Mouse (Mus musculus): ENCODE data around the gene Gpd2. TPM values are rescaled to one million over a fixed set of nuclear protein-coding genes. Genes with fewer than 3 reads are reported as not detected.
A peak's percentile ranks its signal among the peaks of the same experiment; 100 is the strongest.

Gene Gpd2
- polyA plus RNA-seq, 1 experiment: 4.8 TPM

DNA sequence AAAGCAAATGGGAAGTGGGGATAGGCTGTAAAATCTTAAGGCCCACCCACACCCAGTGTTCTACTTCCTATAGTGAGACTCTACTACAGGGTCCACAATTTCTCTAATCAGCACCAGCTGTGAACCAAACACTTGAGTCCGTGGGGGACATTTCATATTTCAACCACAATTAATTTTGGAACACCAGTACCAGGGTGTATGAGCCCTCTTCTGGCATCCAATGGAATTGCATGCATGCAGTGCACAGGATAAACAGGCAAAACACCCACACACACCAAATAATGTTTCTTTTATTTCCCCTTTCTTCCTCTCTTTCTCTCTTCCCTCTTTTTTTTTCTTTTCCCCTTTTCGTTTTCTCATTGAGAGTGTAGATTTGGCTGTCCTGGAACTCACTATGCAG is 78.6 kb downstream of the Gpd2 start:
- no peaks in the 10 kb centered on the region; the same call in 1 of the 2 replicates for H3K36me3 ChIP-seq (ENCODE audit: control insufficient read depth, insufficient read depth, low read length)
- DNase-seq (ENCODE audit: low read depth in 1 of 2, low spot score in 2 of 2): peak in 1 of 2 experiments; percentile 42
- no peak overlapping the region for H3K27ac ChIP-seq (ENCODE audit: insufficient read depth, low read length)
- TF ChIP-seq POLR2A (IDR thresholded peaks at IDR 0.05; ENCODE audit: low read depth, low read length) (no peak), CTCF (IDR thresholded peaks at IDR 0.05; ENCODE audit: extremely low read depth, insufficient read depth, insufficient read length, insufficient replicate concordance) (peak; percentile 41; the same call in 1 of the 2 replicates)
- H3K4me1 ChIP-seq (ENCODE audit: control insufficient read depth, insufficient read depth, insufficient read length): no peaks in the 10 kb centered on the region
- H3K4me3 ChIP-seq (ENCODE audit: extremely low read depth, insufficient read depth, insufficient read length): no peak overlapping the region
- WGBS: 43% methylated on average over 2 of the region's 2 CpGs
- H3K27me3 ChIP-seq (ENCODE audit: control insufficient read depth, insufficient read depth, low read length): no peaks in the 10 kb centered on the region

GRCm38 (mm10) chr2:57318336-57318735 is 80.9 kb downstream of the Gpd2 start:
- Histone ChIP-seq H3K36me3 (ENCODE audit: control insufficient read depth, insufficient read depth, low read length) (no peaks in the 10 kb centered on the region), H3K27me3 (ENCODE audit: control insufficient read depth, insufficient read depth, low read length) (no peaks in the 10 kb centered on the region), H3K4me1 (ENCODE audit: control insufficient read depth, insufficient read depth, insufficient read length) (no peaks in the 10 kb centered on the region), H3K27ac (ENCODE audit: insufficient read depth, low read length) (no peak overlapping the region), H3K4me3 (ENCODE audit: extremely low read depth, insufficient read depth, insufficient read length) (no peak overlapping the region)
- DNase-seq (ENCODE audit: low read depth in 1 of 2, low spot score in 2 of 2): no peak
- TF ChIP-seq POLR2A (IDR thresholded peaks at IDR 0.05; ENCODE audit: low read depth, low read length) (no peak), CTCF (IDR thresholded peaks at IDR 0.05; ENCODE audit: extremely low read depth, insufficient read depth, insufficient read length, insufficient replicate concordance) (no peak)
- WGBS: 91% methylated on average over 3 of the region's 3 CpGs

DNA sequence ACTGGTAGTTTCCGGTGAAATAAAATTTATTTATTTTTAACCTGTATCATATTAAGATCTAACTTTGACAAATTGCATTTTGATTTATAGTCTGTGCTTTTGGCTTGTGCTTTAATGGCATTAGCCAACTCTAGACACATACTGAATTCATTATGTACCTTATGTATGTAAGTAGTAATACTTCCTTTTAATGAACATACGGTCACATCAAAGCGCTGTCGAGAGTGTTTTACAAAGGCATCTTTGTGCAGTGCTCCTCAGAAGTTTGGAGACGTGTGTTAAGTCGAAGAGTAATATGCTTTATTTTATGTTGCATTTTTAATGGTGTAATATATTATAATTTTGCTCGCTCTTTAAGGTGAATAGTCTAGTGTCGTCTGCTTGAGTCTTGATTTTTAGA is 88.7 kb downstream of the Gpd2 start:
- TF ChIP-seq CTCF (IDR thresholded peaks at IDR 0.05; ENCODE audit: extremely low read depth, insufficient read depth, insufficient read length, insufficient replicate concordance) (no peak), POLR2A (IDR thresholded peaks at IDR 0.05; ENCODE audit: low read depth, low read length) (no peak)
- 94% methylated on average over 8 of the region's 8 CpGs for WGBS

DNA sequence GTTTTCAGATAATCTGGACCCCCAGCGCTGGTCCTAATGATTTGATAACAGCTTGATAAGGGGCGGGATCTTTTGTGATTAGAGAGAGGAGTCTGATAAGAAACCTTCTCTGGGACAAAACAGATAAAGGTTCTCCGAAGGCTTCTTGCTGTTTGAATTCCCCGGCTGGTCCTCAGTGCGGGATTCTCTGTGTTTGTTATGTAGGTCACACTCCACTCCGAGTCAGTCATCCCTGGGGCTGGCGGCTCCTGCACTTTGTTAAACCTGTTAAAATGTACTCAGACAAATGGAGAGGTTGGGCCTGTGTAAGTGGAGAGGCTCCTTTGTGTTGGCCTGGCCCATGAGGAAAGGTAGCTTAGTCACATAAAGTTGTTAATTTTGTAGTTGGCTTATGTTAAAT is 91.9 kb downstream of the Gpd2 start:
- DNase-seq (ENCODE audit: low read depth in 1 of 2, low spot score in 2 of 2): no peak

More for the DNA sequence above, 88.7 kb downstream of the Gpd2 start:
- H3K36me3 ChIP-seq (ENCODE audit: control insufficient read depth, insufficient read depth, low read length): no peaks in the 10 kb centered on the region; the same call in 1 of the 2 replicates
- H3K4me3 ChIP-seq (ENCODE audit: extremely low read depth, insufficient read depth, insufficient read length): no peak overlapping the region
- H3K27ac ChIP-seq (ENCODE audit: insufficient read depth, low read length): no peak overlapping the region
- DNase-seq (ENCODE audit: low read depth in 1 of 2, low spot score in 2 of 2): no peak
- H3K4me1 ChIP-seq (ENCODE audit: control insufficient read depth, insufficient read depth, insufficient read length): no peaks in the 10 kb centered on the region
- no peaks in the 10 kb centered on the region for H3K27me3 ChIP-seq (ENCODE audit: control insufficient read depth, insufficient read depth, low read length)

DNA sequence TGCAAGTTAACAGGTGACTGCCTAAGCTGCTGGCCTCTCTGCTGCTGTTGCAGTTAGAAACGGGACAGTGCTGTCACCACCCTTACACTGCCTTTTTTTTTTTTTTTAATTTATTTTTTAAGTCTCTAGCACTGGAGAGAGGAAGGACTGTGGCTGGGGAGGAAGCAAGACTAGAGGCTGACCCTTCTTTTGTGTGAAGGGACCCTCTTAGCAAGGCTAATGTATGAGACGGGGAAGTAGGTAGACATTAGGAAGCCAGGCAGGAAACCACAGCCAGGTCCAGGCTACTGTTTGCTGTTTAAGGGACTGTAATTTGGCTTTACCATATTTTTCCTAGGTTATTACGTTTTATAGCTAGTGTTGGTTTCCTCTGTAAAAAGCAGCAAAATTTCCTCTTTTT is 93.4 kb downstream of the Gpd2 start:
- H3K4me3 ChIP-seq (ENCODE audit: extremely low read depth, insufficient read depth, insufficient read length): no peak overlapping the region
- DNase-seq (ENCODE audit: low read depth in 1 of 2, low spot score in 2 of 2): no peak
- TF ChIP-seq POLR2A (IDR thresholded peaks at IDR 0.05; ENCODE audit: low read depth, low read length): no peak
- TF ChIP-seq CTCF (IDR thresholded peaks at IDR 0.05; ENCODE audit: extremely low read depth, insufficient read depth, insufficient read length, insufficient replicate concordance): no peak
- no peaks in the 10 kb centered on the region for H3K36me3 ChIP-seq (ENCODE audit: control insufficient read depth, insufficient read depth, low read length)
- WGBS: 19% methylated on average over 3 of the region's 3 CpGs
- no peaks in the 10 kb centered on the region for H3K27me3 ChIP-seq (ENCODE audit: control insufficient read depth, insufficient read depth, low read length)
- H3K4me1 ChIP-seq (ENCODE audit: control insufficient read depth, insufficient read depth, insufficient read length): no peaks in the 10 kb centered on the region
- no peak overlapping the region for H3K27ac ChIP-seq (ENCODE audit: insufficient read depth, low read length)

More for the DNA sequence above, 91.9 kb downstream of the Gpd2 start:
- Histone ChIP-seq H3K4me1 (ENCODE audit: control insufficient read depth, insufficient read depth, insufficient read length) (no peaks in the 10 kb centered on the region), H3K4me3 (ENCODE audit: extremely low read depth, insufficient read depth, insufficient read length) (no peak overlapping the region), H3K27ac (ENCODE audit: insufficient read depth, low read length) (no peak overlapping the region), H3K36me3 (ENCODE audit: control insufficient read depth, insufficient read depth, low read length) (no peaks in the 10 kb centered on the region), H3K27me3 (ENCODE audit: control insufficient read depth, insufficient read depth, low read length) (no peaks in the 10 kb centered on the region)
- TF ChIP-seq CTCF (IDR thresholded peaks at IDR 0.05; ENCODE audit: extremely low read depth, insufficient read depth, insufficient read length, insufficient replicate concordance) (no peak), POLR2A (IDR thresholded peaks at IDR 0.05; ENCODE audit: low read depth, low read length) (no peak)
- WGBS: 91% methylated on average over 7 of the region's 7 CpGs

DNA sequence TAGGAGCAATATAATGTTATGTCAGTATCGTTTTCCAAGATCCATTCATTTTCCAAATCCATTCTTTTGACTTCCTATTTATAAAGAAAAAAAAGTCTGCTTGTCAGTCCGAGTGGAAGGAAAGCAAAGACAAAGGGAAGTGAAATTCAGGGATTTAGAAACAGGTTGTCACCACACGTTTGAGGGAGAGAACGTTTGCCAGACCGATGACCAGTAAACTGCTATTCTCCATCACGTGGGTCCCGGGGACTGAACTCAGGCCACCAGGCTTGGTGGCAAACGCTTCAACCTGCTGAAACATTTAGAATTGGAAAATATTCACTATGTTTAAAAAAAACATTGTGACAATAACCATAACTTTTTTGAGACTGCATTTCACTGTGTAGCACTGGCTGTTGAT is 93.8 kb downstream of the Gpd2 start:
- H3K36me3 ChIP-seq (ENCODE audit: control insufficient read depth, insufficient read depth, low read length): no peaks in the 10 kb centered on the region
- H3K27ac ChIP-seq (ENCODE audit: insufficient read depth, low read length): no peak overlapping the region
- TF ChIP-seq CTCF (IDR thresholded peaks at IDR 0.05; ENCODE audit: extremely low read depth, insufficient read depth, insufficient read length, insufficient replicate concordance): no peak
- H3K4me3 ChIP-seq (ENCODE audit: extremely low read depth, insufficient read depth, insufficient read length): no peak overlapping the region
- 46% methylated on average over 8 of the region's 8 CpGs for WGBS
- no peaks in the 10 kb centered on the region for H3K27me3 ChIP-seq (ENCODE audit: control insufficient read depth, insufficient read depth, low read length)
- no peaks in the 10 kb centered on the region for H3K4me1 ChIP-seq (ENCODE audit: control insufficient read depth, insufficient read depth, insufficient read length)
- DNase-seq (ENCODE audit: low read depth in 1 of 2, low spot score in 2 of 2): no peak

DNA sequence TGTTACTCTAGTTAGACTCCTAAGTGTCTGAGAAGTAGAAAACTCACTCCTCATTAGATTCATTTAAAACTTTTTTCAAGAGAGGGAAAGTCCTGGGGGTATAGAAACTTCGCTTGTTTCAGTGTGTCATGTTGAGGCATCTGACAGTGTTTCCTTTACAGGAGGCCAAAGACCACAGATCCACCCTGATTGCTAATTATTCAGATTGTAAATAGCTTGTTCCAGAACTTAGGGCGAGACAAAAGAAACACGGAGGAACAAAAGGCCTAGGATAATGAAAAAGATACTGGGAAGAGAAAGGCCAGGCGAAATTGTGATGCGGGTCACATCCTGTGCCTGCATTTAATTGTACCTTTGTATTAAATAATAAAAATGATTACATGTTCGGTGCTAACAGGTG is 96.0 kb downstream of the Gpd2 start:
- no peak overlapping the region for H3K27ac ChIP-seq (ENCODE audit: insufficient read depth, low read length)
- no peaks in the 10 kb centered on the region for H3K4me1 ChIP-seq (ENCODE audit: control insufficient read depth, insufficient read depth, insufficient read length)
- WGBS: 92% methylated on average over 6 of the region's 6 CpGs
- 0 out of 2 replicates have a peak, but pooled peaks cover under 1% of the 10 kb centered on the region for H3K36me3 ChIP-seq (ENCODE audit: control insufficient read depth, insufficient read depth, low read length)
- H3K27me3 ChIP-seq (ENCODE audit: control insufficient read depth, insufficient read depth, low read length): no peaks in the 10 kb centered on the region
- H3K4me3 ChIP-seq (ENCODE audit: extremely low read depth, insufficient read depth, insufficient read length): no peak overlapping the region
- no peak for DNase-seq (ENCODE audit: low read depth in 1 of 2, low spot score in 2 of 2)
- no peak for TF ChIP-seq CTCF (IDR thresholded peaks at IDR 0.05; ENCODE audit: extremely low read depth, insufficient read depth, insufficient read length, insufficient replicate concordance)
- TF ChIP-seq POLR2A (IDR thresholded peaks at IDR 0.05; ENCODE audit: low read depth, low read length): no peak
